Mouse (Mus musculus) limb, embryonic 15.5 days (tissue): ENCODE measurements around the gene Pdzk1. TPM values are rescaled to one million over a fixed set of nuclear protein-coding genes. Genes with fewer than 3 reads are reported as not detected.

Source experiments
- ATAC-seq: fragments of 200-750 bp; cut with Nextera tagmentation; 2 replicates; pipeline ENCODE4 v1.8.0; 2017; ENCODE audit warnings: low read depth, moderate TSS enrichment; ENCODE audit not compliant: insufficient number of reproducible peaks, low FRiP score, low TSS enrichment
- H3K27ac ChIP-seq: fragments of 300-500 bp; sonication (generic); 2 replicates; pipeline ENCODE4 v1.5.1; 2015; ENCODE audit warnings: moderate library complexity, mild to moderate bottlenecking, inconsistent platforms
- H3K27me3 ChIP-seq: fragments of 300-500 bp; sonication (generic); 2 replicates; pipeline ENCODE4 v1.6.1; 2015; ENCODE audit warnings: inconsistent platforms
- H3K36me3 ChIP-seq: fragments of 300-500 bp; sonication (generic); 2 replicates; pipeline ENCODE4 v1.6.1; 2015; ENCODE audit warnings: inconsistent platforms
- H3K4me1 ChIP-seq: fragments of 300-500 bp; sonication (generic); 2 replicates; pipeline ENCODE4 v1.6.1; 2015; ENCODE audit warnings: inconsistent platforms
- H3K4me2 ChIP-seq: fragments of 300-500 bp; sonication (generic); 2 replicates; pipeline ENCODE4 v1.6.1; 2015; ENCODE audit warnings: mild to moderate bottlenecking, inconsistent platforms
- H3K4me3 ChIP-seq: fragments of 300-500 bp; sonication (generic); 2 replicates; pipeline ENCODE4 v1.5.1; 2015; ENCODE audit warnings: mild to moderate bottlenecking, inconsistent platforms
- H3K9ac ChIP-seq: fragments of 300-500 bp; sonication (generic); 2 replicates; pipeline ENCODE4 v1.6.1; 2015; ENCODE audit warnings: inconsistent platforms
- H3K9me3 ChIP-seq: fragments of 300-500 bp; sonication (generic); 2 replicates; pipeline ENCODE4 v1.6.1; 2016; ENCODE audit warnings: inconsistent platforms
- WGBS: fragments of 180-500 bp; shearing (Covaris S2); methylation state at CpG from one replicate; pipeline ENCODE4 v1.1.7; 2015; 5-methylcytosine and 5-hydroxymethylcytosine counted together
- polyA plus RNA-seq: library from polyadenylated mRNA; unstranded; fragments of >200 nt; fragmentation: Nextera tagmentation; extraction: Ambion mirVana; gene quantifications from 2 replicates; pipeline ENCODE4 v1.2.1, GENCODE M21; 2015

The Pdzk1 gene
- polyA plus RNA-seq, 1 experiment from 2014 or later, result 0.06 TPM

GRCm38 (mm10) chr3:96870270-96870669 is 41.2 kb downstream of the Pdzk1 start:
- no peak for ATAC-seq
- H3K27me3 ChIP-seq, result no peaks in the 10 kb centered on the region
- no peak overlapping the region for H3K9ac ChIP-seq
- peaks cover 67% of the 10 kb centered on the region for H3K36me3 ChIP-seq
- H3K27ac ChIP-seq, result no peak overlapping the region
- H3K9me3 ChIP-seq, result no peaks in the 10 kb centered on the region
- WGBS, result 85% methylated on average over 2 of the region's 2 CpGs
- H3K4me2 ChIP-seq, result no peak overlapping the region
- H3K4me3 ChIP-seq, result no peak overlapping the region
- H3K4me1 ChIP-seq, result no peaks in the 10 kb centered on the region

DNA sequence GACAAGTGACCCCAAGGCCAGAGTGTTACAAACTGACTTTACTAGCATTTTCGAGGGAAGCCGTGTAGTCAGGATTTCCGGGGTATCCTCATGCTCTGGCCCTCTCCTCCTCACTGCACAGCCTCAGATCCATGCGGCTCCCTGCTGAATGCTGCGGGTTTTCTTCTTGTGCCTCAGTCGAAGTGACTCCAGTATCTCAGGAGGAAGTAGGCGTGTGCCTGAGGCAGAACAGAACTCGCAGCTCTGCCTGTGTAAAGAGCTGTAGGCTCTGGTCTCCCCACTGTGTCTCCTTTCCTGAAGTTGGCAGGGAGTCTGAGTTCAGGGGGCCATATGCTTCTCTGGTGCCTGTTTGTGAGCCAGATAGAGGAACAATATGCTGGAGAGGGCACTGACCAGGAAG is 42.0 kb downstream of the Pdzk1 start:
- Histone ChIP-seq H3K4me3 (no peak overlapping the region), H3K4me2 (no peak overlapping the region), H3K9me3 (no peaks in the 10 kb centered on the region), H3K27ac (no peak overlapping the region), H3K27me3 (no peaks in the 10 kb centered on the region), H3K9ac (no peak overlapping the region), H3K4me1 (no peaks in the 10 kb centered on the region), H3K36me3 (peaks cover 71% of the 10 kb centered on the region)
- 80% methylated on average over 8 of the region's 8 CpGs for WGBS
- ATAC-seq, result no peak

DNA sequence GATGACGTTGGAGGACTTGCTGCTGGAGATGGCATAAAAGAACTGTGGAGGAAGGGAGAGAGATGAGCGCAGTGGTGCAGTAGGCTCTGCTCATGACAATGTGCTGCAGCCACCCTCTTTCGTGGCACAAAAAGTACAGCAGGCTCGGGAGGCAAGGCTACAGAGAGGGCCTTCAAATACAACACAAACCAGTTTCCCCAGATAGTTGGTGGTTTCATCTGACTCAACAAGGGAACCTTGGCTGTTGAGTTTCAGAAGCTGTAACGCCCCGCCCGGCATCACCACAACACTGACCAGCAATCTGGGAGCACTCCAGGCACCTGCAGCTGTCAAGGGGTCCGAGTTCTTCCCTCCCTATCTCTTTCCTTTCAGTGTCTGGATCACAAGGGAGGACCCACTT is 43.4 kb downstream of the Pdzk1 start:
- WGBS, result 94% methylated on average over 8 of the region's 8 CpGs
- ATAC-seq, result no peak
- H3K9me3 ChIP-seq, result no peaks in the 10 kb centered on the region
- H3K4me3 ChIP-seq, result no peak overlapping the region
- no peak overlapping the region for H3K9ac ChIP-seq
- no peak overlapping the region for H3K27ac ChIP-seq
- no peaks in the 10 kb centered on the region for H3K4me1 ChIP-seq
- no peak overlapping the region for H3K4me2 ChIP-seq
- H3K27me3 ChIP-seq, result no peaks in the 10 kb centered on the region
- peaks cover 76% of the 10 kb centered on the region for H3K36me3 ChIP-seq

- Histone ChIP-seq H3K4me1 (no peaks in the 10 kb centered on the region), H3K4me2 (no peak overlapping the region), H3K36me3 (peaks cover 71% of the 10 kb centered on the region), H3K4me3 (no peak overlapping the region), H3K9me3 (no peaks in the 10 kb centered on the region), H3K27me3 (no peaks in the 10 kb centered on the region), H3K9ac (no peak overlapping the region), H3K27ac (no peak overlapping the region)
- 78% methylated on average over 7 of the region's 7 CpGs for WGBS
- ATAC-seq, result no peak
Observed at GRCm38 (mm10) chr3:96874808-96875571, 45.9 kb downstream of the Pdzk1 start.

GRCm38 (mm10) chr3:96879536-96879935 is 50.5 kb downstream of the Pdzk1 start:
- no peak for ATAC-seq
- H3K9me3 ChIP-seq, result no peaks in the 10 kb centered on the region
- no peak overlapping the region for H3K4me3 ChIP-seq
- no peaks in the 10 kb centered on the region for H3K4me1 ChIP-seq
- H3K9ac ChIP-seq, result no peak overlapping the region
- 87% methylated on average over 9 of the region's 9 CpGs for WGBS
- peaks cover 61% of the 10 kb centered on the region for H3K36me3 ChIP-seq
- H3K4me2 ChIP-seq, result no peak overlapping the region
- H3K27ac ChIP-seq, result no peak overlapping the region
- no peaks in the 10 kb centered on the region for H3K27me3 ChIP-seq

DNA sequence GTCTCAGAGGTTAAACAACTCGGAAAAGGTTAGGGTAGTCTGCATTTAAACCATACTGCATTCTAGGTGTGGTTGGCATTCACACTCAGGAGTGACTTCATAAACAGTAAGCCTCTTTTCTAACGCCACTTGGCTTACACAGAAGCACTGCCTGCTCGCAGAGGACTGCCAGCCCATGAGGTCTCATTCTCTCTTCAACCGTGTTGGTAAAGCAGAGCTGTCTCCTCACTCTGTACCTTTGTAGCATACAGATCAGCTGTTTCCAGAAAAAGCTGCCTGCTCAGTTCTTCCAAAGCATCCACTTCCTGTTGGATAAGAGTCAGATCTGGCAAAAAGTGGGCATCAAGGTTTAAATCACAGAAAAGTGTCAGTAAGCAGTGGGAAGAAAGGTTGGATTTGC is 51.3 kb downstream of the Pdzk1 start:
- no peaks in the 10 kb centered on the region for H3K27me3 ChIP-seq
- WGBS, result 83% methylated on average over 4 of the region's 4 CpGs
- no peaks in the 10 kb centered on the region for H3K9me3 ChIP-seq
- no peak overlapping the region for H3K4me3 ChIP-seq
- no peak for ATAC-seq
- no peaks in the 10 kb centered on the region for H3K4me1 ChIP-seq
- H3K4me2 ChIP-seq, result no peak overlapping the region
- no peak overlapping the region for H3K9ac ChIP-seq
- no peak overlapping the region for H3K27ac ChIP-seq
- H3K36me3 ChIP-seq, result peaks cover 57% of the 10 kb centered on the region

DNA sequence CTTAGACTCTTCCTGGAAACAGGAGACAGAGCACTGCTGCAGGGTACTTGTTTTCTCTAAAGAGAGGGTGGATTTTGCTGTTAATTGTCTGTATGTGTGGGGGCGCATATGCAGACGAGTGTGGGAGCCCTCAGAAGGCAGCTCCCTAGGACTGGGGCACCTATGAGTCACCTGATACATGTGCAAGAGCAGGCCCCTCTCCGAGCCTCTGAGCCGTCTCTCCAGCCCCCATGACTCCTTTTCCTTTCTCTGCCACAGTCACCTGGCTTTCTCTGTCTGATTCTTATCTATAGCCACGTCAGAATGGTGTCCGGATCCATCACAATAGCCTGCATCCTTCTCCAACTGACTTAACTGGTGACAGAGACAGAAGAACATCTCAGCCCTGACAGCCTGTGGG is 52.5 kb downstream of the Pdzk1 start:
- no peaks in the 10 kb centered on the region for H3K4me1 ChIP-seq
- no peak overlapping the region for H3K4me2 ChIP-seq
- ATAC-seq, result no peak
- no peak overlapping the region for H3K9ac ChIP-seq
- 78% methylated on average over 6 of the region's 6 CpGs for WGBS
- H3K9me3 ChIP-seq, result no peaks in the 10 kb centered on the region
- no peak overlapping the region for H3K27ac ChIP-seq
- H3K4me3 ChIP-seq, result no peak overlapping the region
- H3K27me3 ChIP-seq, result no peaks in the 10 kb centered on the region
- H3K36me3 ChIP-seq, result peaks cover 59% of the 10 kb centered on the region

GRCm38 (mm10) chr3:96882061-96882849 is 53.2 kb downstream of the Pdzk1 start:
- Histone ChIP-seq H3K4me3 (no peak overlapping the region), H3K9ac (no peak overlapping the region), H3K9me3 (no peaks in the 10 kb centered on the region), H3K4me1 (no peaks in the 10 kb centered on the region), H3K36me3 (peaks cover 62% of the 10 kb centered on the region), H3K27ac (no peak overlapping the region), H3K27me3 (no peaks in the 10 kb centered on the region), H3K4me2 (no peak overlapping the region)
- WGBS, result 93% methylated on average over 14 of the region's 14 CpGs
- no peak for ATAC-seq

DNA sequence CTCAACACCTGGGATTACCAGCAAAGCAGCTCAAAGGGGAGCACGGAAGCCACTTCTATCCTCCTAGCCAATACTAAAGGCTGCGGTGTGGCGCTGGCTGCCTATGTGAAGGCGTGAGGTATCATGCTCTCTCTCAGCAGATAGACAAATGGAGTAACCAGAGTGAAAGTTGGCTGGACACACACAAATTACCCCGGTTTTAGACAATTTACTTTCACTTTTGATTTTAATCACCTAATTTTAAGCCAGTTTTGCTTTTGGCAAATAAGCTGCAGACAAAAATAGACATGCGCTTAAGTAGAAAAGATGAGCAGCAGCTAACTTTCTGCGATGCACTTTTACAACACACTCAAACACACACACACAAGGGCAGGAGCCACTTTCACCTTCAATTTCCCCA is 54.6 kb downstream of the Pdzk1 start:
- Histone ChIP-seq H3K27ac (no peak overlapping the region), H3K27me3 (no peaks in the 10 kb centered on the region), H3K9me3 (no peaks in the 10 kb centered on the region), H3K4me1 (no peaks in the 10 kb centered on the region), H3K4me2 (no peak overlapping the region), H3K36me3 (peaks cover 60% of the 10 kb centered on the region), H3K4me3 (no peak overlapping the region), H3K9ac (no peak overlapping the region)
- no peak for ATAC-seq
- WGBS, result 93% methylated on average over 7 of the region's 7 CpGs

DNA sequence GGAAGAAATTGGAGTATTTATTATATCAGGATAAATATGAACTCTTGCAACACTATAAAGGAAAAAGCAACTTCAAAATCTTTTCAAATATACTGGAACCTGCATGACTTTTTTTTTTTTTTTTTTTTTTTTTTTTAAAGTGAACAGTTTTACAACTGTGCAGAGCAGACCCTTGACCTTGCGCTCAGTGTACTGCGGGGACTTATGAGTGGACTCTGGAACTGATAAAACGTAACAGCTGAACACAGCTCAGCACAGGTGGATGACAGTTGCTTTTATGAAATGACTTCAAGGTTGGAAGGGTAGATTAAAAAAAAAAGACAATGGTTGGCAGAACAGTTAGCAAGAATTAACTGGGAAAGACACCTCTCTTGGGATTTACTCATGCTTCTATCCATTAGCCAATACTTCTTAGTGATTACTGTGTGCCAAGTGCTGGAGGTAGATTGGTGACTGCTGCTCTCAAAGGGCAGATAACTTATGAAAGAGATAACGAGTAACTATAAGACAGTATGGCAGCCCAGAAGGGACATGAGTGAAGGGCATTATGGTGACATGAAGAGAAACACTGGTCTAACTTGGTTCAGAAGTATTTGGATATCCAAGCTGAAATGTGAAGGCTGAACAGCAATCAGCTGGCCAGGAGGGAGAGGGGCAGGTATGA is 73.4 kb downstream of the Pdzk1 start:
- Histone ChIP-seq H3K9me3 (no peaks in the 10 kb centered on the region), H3K36me3 (peaks cover 8% of the 10 kb centered on the region; the same call in 1 of the 2 replicates), H3K4me2 (no peak overlapping the region), H3K4me3 (no peak overlapping the region), H3K9ac (no peak overlapping the region), H3K27me3 (peaks cover 9% of the 10 kb centered on the region; the same call in 1 of the 2 replicates), H3K27ac (no peak overlapping the region), H3K4me1 (peaks cover 4% of the 10 kb centered on the region; the same call in 1 of the 2 replicates)
- ATAC-seq, result no peak
- WGBS, result 86% methylated on average over 4 of the region's 4 CpGs

DNA sequence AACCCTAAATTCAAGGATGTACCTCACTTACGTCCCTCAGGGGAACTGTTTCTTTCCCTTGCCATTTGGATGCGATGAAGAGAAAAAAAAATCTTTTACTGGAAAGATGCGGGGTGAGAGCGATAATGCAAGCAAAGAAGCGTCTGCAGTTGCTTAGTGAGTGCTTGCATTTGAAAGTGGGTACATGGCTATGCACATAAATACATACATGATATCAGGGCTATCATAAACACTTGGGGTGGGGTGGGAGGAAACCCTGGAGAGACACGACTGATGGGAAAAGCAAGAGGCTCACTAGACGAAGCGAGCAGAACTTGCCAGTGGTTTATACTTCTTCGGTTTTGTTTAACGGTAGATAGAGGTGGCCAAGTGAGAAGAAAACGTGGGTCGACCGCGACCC is 75.3 kb downstream of the Pdzk1 start, which contains the start of gene Gja5:
TSS of gene Gja5 (plus strand) at position 301 of the 400 bp plus-strand sequence.
- no peaks in the 10 kb centered on the region for H3K9me3 ChIP-seq
- H3K9ac ChIP-seq, result peak within 1 kb of the TSS; percentile 89
- WGBS, result 15% methylated on average over 14 of the region's 14 CpGs
- H3K27ac ChIP-seq, result no peak within 1 kb of the TSS; the same call in 1 of the 2 replicates
- H3K27me3 ChIP-seq, result peaks cover 16% of the 10 kb centered on the region; the same call in 1 of the 2 replicates
- peak within 1 kb of the TSS; percentile 87 for H3K4me2 ChIP-seq
- peak within 1 kb of the TSS; percentile 97 for H3K4me3 ChIP-seq
- H3K4me1 ChIP-seq, result peaks cover 4% of the 10 kb centered on the region; the same call in 1 of the 2 replicates
- H3K36me3 ChIP-seq, result no peaks in the 10 kb centered on the region
- ATAC-seq, result no peak
